Mouse (Mus musculus): ENCODE results near the gene Pimreg.
A peak's percentile ranks its signal among the peaks of the same experiment; 100 is the strongest.

Gene Pimreg

GRCm38 (mm10) chr11:72031353-72031752, 10.5 kb upstream of the Pimreg start:
- DNase-seq, result no peak

- no peak for DNase-seq
Measured at GRCm38 (mm10) chr11:72032091-72032490, 9.7 kb upstream of the Pimreg start.

- no peak for DNase-seq
Measured at GRCm38 (mm10) chr11:72032589-72032988, 9.2 kb upstream of the Pimreg start.

GRCm38 (mm10) chr11:72037409-72037808, 4.4 kb upstream of the Pimreg start, which contains the start of gene Aipl1:
Aipl1 (minus strand) TSS chr11:72037509.
- DNase-seq, result no peak

- peak; percentile 77 for DNase-seq
Measured at GRCm38 (mm10) chr11:72037996-72038395, 3.8 kb upstream of the Pimreg start.

- DNase-seq, result no peak
Measured at GRCm38 (mm10) chr11:72039599-72040386, 2.0 kb upstream of the Pimreg start.

GRCm38 (mm10) chr11:72041290-72041767, 503 bp upstream of the Pimreg start:
- DNase-seq, result peak; percentile 5

- no peak for DNase-seq
Measured at GRCm38 (mm10) chr11:72042631-72043030, 799 bp downstream of the Pimreg start.

GRCm38 (mm10) chr11:72044231-72044630, 2.4 kb downstream of the Pimreg start:
- no peak for DNase-seq

- no peak for DNase-seq
Measured at GRCm38 (mm10) chr11:72048730-72049129, 6.9 kb downstream of the Pimreg start.

GRCm38 (mm10) chr11:72049171-72049759, 7.4 kb downstream of the Pimreg start:
- no peak for DNase-seq

GRCm38 (mm10) chr11:72050168-72050894, 8.5 kb downstream of the Pimreg start:
- DNase-seq, result no peak

- no peak for DNase-seq
Measured at GRCm38 (mm10) chr11:72050895-72051858, 9.3 kb downstream of the Pimreg start.

GRCm38 (mm10) chr11:72052221-72052620, 10.4 kb downstream of the Pimreg start:
- DNase-seq, result no peak

- peak; percentile 71 for DNase-seq
Measured at GRCm38 (mm10) chr11:72052636-72053035, 10.8 kb downstream of the Pimreg start.

- no peak for DNase-seq
Measured at GRCm38 (mm10) chr11:72055176-72055575, 13.3 kb downstream of the Pimreg start.

- no peak for DNase-seq
Measured at GRCm38 (mm10) chr11:72057166-72057565, 15.3 kb downstream of the Pimreg start.

GRCm38 (mm10) chr11:72060416-72060815, 18.6 kb downstream of the Pimreg start:
- no peak for DNase-seq

GRCm38 (mm10) chr11:72061093-72061620, 19.3 kb downstream of the Pimreg start:
- DNase-seq, result no peak

- DNase-seq, result no peak
Measured at GRCm38 (mm10) chr11:72064414-72064813, 22.6 kb downstream of the Pimreg start.

- no peak for DNase-seq
Measured at GRCm38 (mm10) chr11:72065103-72065502, 23.3 kb downstream of the Pimreg start.

- DNase-seq, result peak; percentile 16
Measured at GRCm38 (mm10) chr11:72066330-72066729, 24.5 kb downstream of the Pimreg start.
